Mouse (Mus musculus): ENCODE data around the gene Hbp1.

The Hbp1 gene

DNA sequence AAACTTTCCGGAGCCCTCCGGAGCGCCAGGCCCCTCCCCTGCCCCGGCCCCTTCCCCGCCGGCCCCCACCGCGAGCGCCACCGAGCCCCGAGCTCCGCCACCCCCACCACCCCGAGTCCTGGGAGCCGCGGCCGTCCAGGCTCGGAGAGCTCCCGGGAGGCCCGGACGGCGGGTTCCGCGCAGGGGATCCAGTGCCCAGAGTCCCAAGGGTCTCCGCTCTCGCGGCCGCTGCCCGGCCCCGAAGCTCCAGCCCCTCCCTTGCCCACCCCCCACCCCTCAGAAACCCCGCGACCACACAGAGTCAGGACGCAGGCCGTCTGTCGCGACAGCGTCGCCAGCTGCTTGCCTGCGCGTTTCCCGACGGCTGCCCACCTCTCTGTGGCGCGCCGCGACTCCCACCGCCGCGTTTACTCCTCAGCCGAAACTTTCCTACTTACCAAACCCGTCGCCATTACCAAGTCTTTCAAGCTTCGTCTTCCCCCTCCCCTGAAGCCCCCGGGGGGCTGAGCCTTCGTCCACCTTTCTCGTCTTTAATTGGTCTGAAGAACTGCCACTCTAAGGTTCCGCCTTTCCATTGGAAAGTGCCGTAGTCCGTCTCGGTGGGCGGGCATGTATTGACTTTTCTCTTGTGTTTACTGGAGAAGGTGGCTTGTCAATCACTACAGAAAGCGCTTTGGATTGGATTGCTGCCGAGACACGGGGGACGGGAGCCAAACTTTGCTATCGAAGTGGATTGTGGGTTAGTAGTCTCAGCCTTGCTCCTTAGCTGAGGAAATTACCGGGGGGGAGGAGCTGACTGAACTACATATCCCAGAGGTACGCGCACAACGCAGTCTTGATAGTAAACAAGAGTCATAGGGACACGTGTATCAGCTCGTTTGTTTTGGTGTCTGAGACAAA, at the start of gene Hbp1:
Gene Hbp1, minus strand, starts transcription at position 777 of the 900 bp plus-strand sequence.
- peak; percentile 100 for DNase-seq (ENCODE audit: low spot score in 2 of 2)

DNA sequence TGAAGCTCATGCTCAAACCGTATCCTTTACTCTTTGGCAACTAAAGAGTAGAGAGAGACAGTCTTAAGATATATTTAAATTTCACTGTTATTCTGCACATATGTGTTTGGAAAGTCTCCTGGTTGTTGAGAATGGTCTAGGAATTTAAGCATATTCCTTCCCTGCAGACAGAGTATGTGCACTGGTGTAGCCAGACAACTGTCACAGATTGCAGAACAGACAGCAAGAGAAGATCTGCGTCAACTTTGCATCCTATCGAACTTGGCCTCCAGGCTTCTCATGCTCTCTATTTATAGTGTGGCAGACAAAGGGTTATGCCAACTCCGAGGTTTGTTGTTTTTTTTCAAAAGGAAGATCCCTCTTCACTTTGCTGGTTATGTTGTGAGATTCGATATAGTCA, 48.4 kb upstream of the Hbp1 start:
- DNase-seq (ENCODE audit: low spot score in 2 of 2): no peak

DNA sequence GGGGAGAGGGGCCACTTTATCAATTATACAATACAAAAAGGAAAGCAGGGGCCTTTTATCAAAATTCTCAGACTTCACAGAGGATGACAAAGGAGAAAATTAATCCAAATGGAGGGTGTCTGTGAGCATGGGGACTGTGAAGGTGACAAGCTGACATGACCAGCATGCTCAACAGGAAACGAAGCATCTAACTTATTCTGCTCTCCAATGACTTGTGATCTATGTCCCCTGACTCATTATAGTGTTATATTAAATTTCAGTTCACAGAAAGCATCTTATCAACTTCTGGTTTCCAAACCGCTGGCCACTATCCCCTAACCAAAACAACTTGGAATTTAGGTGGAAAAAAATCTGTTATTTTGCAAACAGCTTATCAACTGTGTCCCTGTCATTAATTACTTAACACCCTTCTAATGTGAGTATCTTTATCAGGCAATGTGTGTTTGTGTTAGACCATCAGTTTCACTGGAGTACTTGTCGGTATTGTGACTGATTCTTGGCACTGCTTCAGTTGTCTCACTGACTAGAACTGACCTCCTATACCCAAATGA, 47.1 kb upstream of the Hbp1 start:
- no peak for DNase-seq (ENCODE audit: low spot score in 2 of 2)

GRCm38 (mm10) chr12:31996877-31997276, 46.5 kb upstream of the Hbp1 start:
- DNase-seq (ENCODE audit: low spot score in 2 of 2): no peak

GRCm38 (mm10) chr12:31990575-31990974, 40.2 kb upstream of the Hbp1 start:
- no peak for DNase-seq (ENCODE audit: low spot score in 2 of 2)

DNA sequence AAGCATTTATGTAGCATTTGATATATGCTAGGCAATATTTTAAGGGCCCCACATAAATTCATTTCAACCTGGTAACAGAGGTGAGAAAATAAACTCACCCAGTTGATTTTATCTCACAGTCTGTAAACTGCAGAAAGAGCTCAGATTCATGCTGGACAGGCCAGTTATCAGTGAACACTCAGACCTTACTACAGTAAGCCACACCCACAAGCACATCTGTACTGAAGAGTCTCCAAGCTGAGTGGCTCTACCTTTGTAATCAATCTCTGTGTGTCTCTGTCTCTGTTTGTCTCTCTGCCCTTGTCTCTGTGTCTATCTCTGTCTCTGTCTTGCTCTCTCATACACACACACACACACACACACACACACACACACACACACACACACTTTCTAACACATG, 39.4 kb upstream of the Hbp1 start:
- DNase-seq (ENCODE audit: low spot score in 2 of 2): no peak

DNA sequence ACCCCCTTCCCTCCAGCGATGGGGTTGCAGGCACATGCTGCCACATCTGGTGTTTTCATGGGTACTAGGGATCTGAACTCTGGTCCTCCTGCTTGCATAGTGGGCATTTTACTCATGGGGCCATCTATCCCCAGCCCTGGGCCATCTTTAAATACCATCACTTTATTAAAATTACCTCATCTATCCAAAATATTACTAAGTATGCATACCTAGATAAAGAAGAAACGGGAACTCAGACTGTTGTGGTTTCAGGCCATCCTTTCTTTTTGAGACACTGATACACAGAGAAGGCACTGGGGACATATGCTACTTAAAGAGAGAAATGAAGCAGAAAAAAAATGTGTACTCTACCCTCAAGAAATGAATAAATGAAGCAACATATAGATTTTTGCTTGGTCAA, 36.1 kb upstream of the Hbp1 start:
- DNase-seq (ENCODE audit: low spot score in 2 of 2): no peak

- no peak for DNase-seq (ENCODE audit: low spot score in 2 of 2)
These were observed 35.4 kb upstream of the Hbp1 start for GRCm38 (mm10) chr12:31985738-31986137.

DNA sequence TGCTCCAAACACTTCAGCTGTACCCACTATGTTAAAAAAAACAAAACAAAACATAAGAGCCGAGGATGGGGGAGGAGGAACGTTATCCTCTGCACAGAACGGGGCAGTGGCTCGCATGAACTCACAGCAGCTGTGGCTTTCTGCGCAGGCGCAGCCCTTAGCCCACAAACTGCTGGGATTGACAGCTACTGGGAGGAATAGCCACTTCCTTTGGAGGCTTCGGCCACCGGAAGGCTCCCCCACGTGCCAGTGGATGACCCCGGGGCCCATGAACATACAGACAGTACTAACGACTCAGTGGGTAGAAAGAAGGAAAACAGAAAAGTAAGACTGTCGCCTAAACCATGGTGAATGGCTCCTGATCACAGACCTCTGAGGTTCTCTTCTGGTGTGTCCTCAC, 34.3 kb upstream of the Hbp1 start:
- no peak for DNase-seq (ENCODE audit: low spot score in 2 of 2)

DNA sequence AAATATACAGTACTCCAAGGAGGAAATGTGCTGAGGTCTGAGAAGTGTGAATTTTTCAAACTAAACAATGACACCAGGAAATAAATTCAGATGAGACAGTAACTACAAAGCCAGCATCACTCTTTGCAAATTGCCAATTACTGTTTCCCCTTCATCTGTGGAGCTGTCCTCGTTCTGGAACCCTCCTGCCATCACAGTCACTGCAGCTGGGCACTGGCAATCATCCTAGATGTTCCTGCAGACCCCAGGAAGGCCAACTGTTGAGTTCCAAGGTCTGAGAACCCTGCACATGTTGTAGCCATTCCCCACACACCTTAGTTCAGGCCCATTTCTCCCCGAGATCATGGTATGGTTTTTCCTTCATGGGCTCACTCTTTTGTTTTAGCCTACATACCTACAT, 33.9 kb upstream of the Hbp1 start:
- DNase-seq (ENCODE audit: low spot score in 2 of 2): no peak

DNA sequence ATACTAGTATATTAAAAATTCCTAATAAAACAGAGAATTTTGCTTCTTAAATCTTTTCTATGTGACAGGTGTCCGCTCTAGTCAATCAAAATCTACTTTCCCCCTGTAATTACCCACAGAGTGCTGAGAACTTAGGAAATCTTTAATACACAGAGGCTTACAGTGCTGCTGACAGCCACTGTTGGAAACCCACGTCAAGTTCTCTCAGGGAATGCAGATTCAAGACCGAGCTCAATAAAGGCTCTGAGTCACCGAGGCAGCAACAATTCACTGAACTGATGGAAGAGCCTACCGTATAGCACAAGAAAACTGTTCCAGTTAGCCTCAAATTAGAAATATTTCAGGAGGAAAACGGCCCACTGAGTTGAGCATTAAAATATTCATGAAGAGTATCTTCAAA, 33.4 kb upstream of the Hbp1 start:
- DNase-seq (ENCODE audit: low spot score in 2 of 2): peak in 1 of 2 experiments; percentile 44

GRCm38 (mm10) chr12:31983238-31983637, 32.9 kb upstream of the Hbp1 start:
- DNase-seq (ENCODE audit: low spot score in 2 of 2): no peak

DNA sequence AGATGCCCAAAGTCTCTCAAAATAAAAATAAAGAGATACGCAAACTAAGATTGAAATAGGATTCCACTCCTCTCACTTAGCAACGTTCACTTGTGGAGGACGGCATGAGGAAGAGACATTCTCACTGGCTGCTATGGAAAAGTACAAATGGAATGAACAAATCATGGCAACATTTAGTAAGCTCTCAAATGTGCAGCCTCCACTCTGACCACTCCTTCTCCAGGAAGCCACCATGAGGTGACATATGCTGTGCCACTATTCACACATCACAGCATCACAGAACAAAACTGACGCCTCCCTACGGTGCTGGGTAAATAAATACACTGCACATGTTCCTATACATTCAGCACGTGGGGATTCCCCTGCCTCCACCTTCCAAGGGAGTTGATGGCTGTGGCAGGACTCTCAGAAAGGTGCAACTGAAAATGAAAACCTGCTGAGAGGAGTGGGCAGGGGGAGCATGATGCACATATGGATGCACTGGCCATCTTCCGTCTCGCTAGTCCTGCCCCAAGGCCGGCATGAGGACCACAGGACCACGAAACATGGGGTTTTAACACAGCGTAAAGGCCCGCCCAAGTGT, 27.4 kb upstream of the Hbp1 start:
- DNase-seq (ENCODE audit: low spot score in 2 of 2): no peak

- no peak for DNase-seq (ENCODE audit: low spot score in 2 of 2)
These were observed 26.2 kb upstream of the Hbp1 start for GRCm38 (mm10) chr12:31976544-31976943.

- DNase-seq (ENCODE audit: low spot score in 2 of 2): no peak
These were observed 23.3 kb upstream of the Hbp1 start for GRCm38 (mm10) chr12:31973473-31974172.

GRCm38 (mm10) chr12:31971547-31971946, 21.2 kb upstream of the Hbp1 start:
- DNase-seq (ENCODE audit: low spot score in 2 of 2): no peak

GRCm38 (mm10) chr12:31969111-31969510, 18.8 kb upstream of the Hbp1 start:
- no peak for DNase-seq (ENCODE audit: low spot score in 2 of 2)

DNA sequence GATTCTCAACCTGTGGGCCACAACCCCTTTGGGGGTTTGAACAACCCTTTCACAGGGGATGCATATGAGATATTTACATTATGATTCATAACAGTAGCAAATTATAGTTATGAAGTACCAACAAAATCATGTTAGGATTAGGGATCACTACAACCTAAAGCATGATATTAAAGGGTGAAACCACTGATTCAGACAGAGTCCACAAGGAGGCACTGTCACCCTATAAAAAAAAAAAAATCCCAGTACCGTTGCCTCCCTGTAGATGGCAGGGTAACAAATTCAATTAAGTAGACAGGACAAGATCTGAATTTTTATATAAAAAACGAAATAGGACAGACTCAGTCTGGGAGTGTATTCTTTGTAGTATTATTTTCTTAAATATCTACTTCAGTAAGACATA, 17.2 kb upstream of the Hbp1 start:
- DNase-seq (ENCODE audit: low spot score in 2 of 2): no peak

DNA sequence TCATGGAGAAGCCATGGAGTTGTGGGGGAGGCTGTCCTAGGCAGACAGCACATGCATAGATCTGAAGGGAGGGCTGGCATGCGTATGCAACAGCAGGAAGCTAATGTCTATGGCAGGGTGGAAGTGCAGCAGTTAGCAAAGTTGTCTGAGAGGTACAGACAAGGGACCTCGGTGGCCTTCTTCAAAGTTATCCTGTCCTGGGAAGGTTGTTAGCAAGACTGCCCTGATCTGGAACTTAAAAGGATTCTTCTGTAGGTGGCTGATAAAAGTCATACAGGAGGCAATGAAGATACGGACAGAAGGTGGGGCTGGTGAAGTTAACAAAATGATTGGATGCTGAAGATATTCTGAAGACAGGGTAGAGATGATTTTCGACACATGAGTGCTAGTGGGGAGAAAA, 16.1 kb upstream of the Hbp1 start:
- DNase-seq (ENCODE audit: low spot score in 2 of 2): no peak

GRCm38 (mm10) chr12:31965517-31966212, 15.3 kb upstream of the Hbp1 start:
- no peak for DNase-seq (ENCODE audit: low spot score in 2 of 2)

DNA sequence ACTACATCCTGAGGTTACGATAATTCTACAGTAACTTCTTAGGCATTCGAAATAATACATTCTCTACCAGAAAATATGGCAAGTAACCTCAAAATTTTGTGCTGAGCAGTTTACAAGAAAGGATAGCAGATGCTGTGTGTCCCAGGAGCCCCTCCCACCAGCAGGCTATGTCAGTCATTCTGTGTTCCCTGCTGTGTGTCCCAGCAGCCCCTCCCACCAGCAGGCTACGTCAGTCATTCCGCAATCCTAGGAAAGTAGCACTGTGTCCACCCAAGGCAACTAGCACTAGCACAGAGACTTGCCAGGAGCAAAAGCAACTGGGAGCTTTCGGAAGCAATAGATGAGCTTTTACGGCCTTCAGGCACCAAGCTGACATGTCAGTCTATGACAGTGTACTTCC, 13.7 kb upstream of the Hbp1 start:
- DNase-seq (ENCODE audit: low spot score in 2 of 2): no peak

- no peak for DNase-seq (ENCODE audit: low spot score in 2 of 2)
These were observed 5.5 kb upstream of the Hbp1 start for GRCm38 (mm10) chr12:31955843-31956242.
